8 mouse cellular contexts compared by ENCODE assay signal in genomic region chr12:71778137-71778536, GRCm38 (mm10). TPM values are rescaled to one million over a fixed set of nuclear protein-coding genes. Genes with fewer than 3 reads are reported as not detected.
DNase-seq lines count a peak whose midpoint lies in the region; ATAC-seq and TF ChIP-seq lines count a peak whose summit lies in the region.

No protein-coding gene starts in this region.

- H3K4me2 ChIP-seq in heart, embryonic 12.5 days = peak overlapping the region; percentile 65

- no peaks in the 10 kb centered on the region for H3K36me3 ChIP-seq in ES-E14 (ENCODE audit: control insufficient read depth, insufficient read depth, low read length, poor library complexity, severe bottlenecking)
- H3K36me3 ChIP-seq in heart, embryonic 12.5 days = no peaks in the 10 kb centered on the region
- H3K36me3 ChIP-seq in midbrain, embryonic 10.5 days = no peaks in the 10 kb centered on the region

- peaks cover 1 to 3% of the 10 kb centered on the region in 2 experiments; a peak in 2 of 4 replicates for H3K4me1 ChIP-seq in ES-E14 (ENCODE audit: control insufficient read depth in 2 of 2, insufficient read depth in 2 of 2, low read length in 2 of 2, poor library complexity in 1 of 2)
- peaks cover 24% of the 10 kb centered on the region for H3K4me1 ChIP-seq in heart, embryonic 12.5 days (replicated peaks)
- peaks cover 10% of the 10 kb centered on the region for H3K4me1 ChIP-seq in midbrain, embryonic 10.5 days

- H3K27ac ChIP-seq in ES-E14 (ENCODE audit: insufficient read depth, low read depth, low read length, poor library complexity, severe bottlenecking) = no peak overlapping the region
- H3K27ac ChIP-seq in heart, embryonic 12.5 days (ENCODE audit: poor library complexity, severe bottlenecking) = no peak overlapping the region
- H3K27ac ChIP-seq in midbrain, embryonic 10.5 days (replicated peaks) = 0 out of 2 replicates have a peak overlapping the region, but pooled peaks have one; percentile 38

- H3K9ac ChIP-seq in ES-E14 (ENCODE audit: insufficient read depth, low read depth, low read length, poor library complexity, severe bottlenecking) = no peak overlapping the region
- 0 out of 2 replicates have a peak overlapping the region, but pooled peaks have one; percentile 15 for H3K9ac ChIP-seq in heart, embryonic 12.5 days

- H3K4me3 ChIP-seq in ES-E14 (ENCODE audit: insufficient read depth in 1 of 2, low read depth in 1 of 2, low read length in 2 of 2, poor library complexity in 1 of 2, severe bottlenecking in 1 of 2) = peak overlapping the region in 1 of 2 experiments; percentile 56; a peak in 3 of 4 replicates
- H3K4me3 ChIP-seq in heart, embryonic 12.5 days = peak overlapping the region; percentile 28
- H3K4me3 ChIP-seq in midbrain, embryonic 10.5 days = peak overlapping the region; percentile 36

- peak; percentile 29 for DNase-seq in ES-E14 (ENCODE audit: low read depth, low spot score)
- peak; percentile 64 for DNase-seq in embryo, embryonic 10 days (ENCODE audit: low spot score)
- peak; percentile 14 to 31 for DNase-seq in layer of hippocampus, postnatal 25 days (ENCODE audit: extremely low spot score in 1 of 2, low spot score in 1 of 2)
- peak; percentile 56 for DNase-seq in midbrain, embryonic 10.5 days (ENCODE audit: low spot score)
- peak; percentile 19 for DNase-seq in telencephalon, adult 2 months (ENCODE audit: low read depth, low spot score)
- no peak for DNase-seq in gastrocnemius, adult 8-10 months (ENCODE audit: low spot score in 2 of 2)

- in situ Hi-C loops in ES-E14 (cut with MboI; ENCODE audit: low sequenced_read_pairs in 2 of 2, unreplicated experiment in 2 of 2) = no loop called here

- no peaks in the 10 kb centered on the region for H3K27me3 ChIP-seq in heart, embryonic 12.5 days (replicated peaks)
- peaks cover 5% of the 10 kb centered on the region for H3K27me3 ChIP-seq in midbrain, embryonic 10.5 days (ENCODE audit: low read depth, poor library complexity, severe bottlenecking)

- ATAC-seq in heart, embryonic 12.5 days (ENCODE audit: insufficient number of reproducible peaks, low FRiP score) = no peak
- no peak for ATAC-seq in megakaryocyte-erythroid progenitor cell, adult 5-6 weeks (replicated peaks; ENCODE audit: low FRiP score, low TSS enrichment, poor library complexity, severe bottlenecking)

- 18% methylated on average over 14 of the region's 14 CpGs for WGBS in heart, embryonic 12.5 days
- WGBS in midbrain, embryonic 10.5 days = 38% methylated on average over 14 of the region's 14 CpGs

- no peaks in the 10 kb centered on the region for H3K9me3 ChIP-seq in ES-E14 (ENCODE audit: control insufficient read depth, insufficient read depth, low read depth, low read length)
- H3K9me3 ChIP-seq in heart, embryonic 12.5 days (replicated peaks) = no peaks in the 10 kb centered on the region
- H3K9me3 ChIP-seq in midbrain, embryonic 10.5 days (replicated peaks) = no peaks in the 10 kb centered on the region

TF ChIP-seq in ES-E14, 5 proteins besides CTCF, POLR2A, EP300 and RAD21:
- TF ChIP-seq HCFC1 (IDR thresholded peaks at IDR 0.05; ENCODE audit: borderline replicate concordance, insufficient read depth, low read length) (no peak), MAFK (IDR thresholded peaks at IDR 0.05; ENCODE audit: insufficient read depth, low read depth, low read length) (no peak), ZC3H11A (IDR thresholded peaks at IDR 0.05; ENCODE audit: borderline replicate concordance, low read depth, low read length) (no peak), CHD2 (IDR thresholded peaks at IDR 0.05; ENCODE audit: low read depth, low read length) (no peak), ZNF384 (IDR thresholded peaks at IDR 0.05; ENCODE audit: low read depth, low read length) (no peak)

RNA-seq across cellular contexts. Expression of gene Daam1, which starts 52.7 kb away (rescaled TPM):
- total RNA-seq in ES-E14 (2012; rRNA removed) = 15.8 and 16.7 TPM in 2 replicates
- 23.1 and 23.3 TPM in 2 replicates for polyA plus RNA-seq in heart, embryonic 12.5 days (2016; fragmentation: Nextera tagmentation; extraction: Ambion mirVana)
- total RNA-seq in layer of hippocampus, postnatal 25 days (2021) = 10 to 100 TPM; 60.5 to 71.6 TPM
- polyA plus RNA-seq in midbrain, embryonic 10.5 days (2016; fragmentation: Nextera tagmentation; extraction: Ambion mirVana) = 9.3 and 10.1 TPM in 2 replicates
- total RNA-seq in gastrocnemius, adult 8-10 months (2022) = 10 to 100 TPM in 1 of 4 experiments, 1 to 10 TPM in 3; 7.7 to 10.4 (median 8.8) TPM
- total RNA-seq in megakaryocyte-erythroid progenitor cell, adult 5-6 weeks (2014; fragmentation: Nextera tagmentation) = 34.9 and 41.6 TPM in 2 replicates
- 36.5 and 45.9 TPM in 2 replicates for total RNA-seq in megakaryocyte-erythroid progenitor cell, adult 5-6 weeks (2017)

Comparison
In these comparisons a context has a peak if more than half of its experiments do, and no peak if none do; other contexts are left out.
1. DNase-seq: peak in ES-E14 (single experiment), embryo, embryonic 10 days (single experiment), layer of hippocampus, postnatal 25 days (2 of 2), midbrain, embryonic 10.5 days (single experiment) and telencephalon, adult 2 months (single experiment); none in gastrocnemius, adult 8-10 months (0 of 2).